Mouse (Mus musculus) CH12.LX (cell line): Measurements from ENCODE around the gene Pced1b.

Experiments used
- CHD2 ChIP-seq: IDR thresholded peaks from 2 replicates; pipeline ENCODE4 v1.6.1; 2011; ENCODE audit warnings: low read length, improper control_type of control experiment
- CTCF ChIP-seq, 2 experiments: IDR thresholded peaks in 1 of 2; conservative IDR thresholded peaks in 1 of 2; 2 replicates each; pipeline ENCODE4 v1.5.1; 2011 to 2012; ENCODE audit warnings: low read depth in 2 of 2, low read length in 2 of 2, improper control_type of control experiment in 1 of 2, inconsistent platforms in 1 of 2, mild to moderate bottlenecking in 1 of 2, moderate library complexity in 1 of 2
- ELF1 ChIP-seq: IDR thresholded peaks from 2 replicates; pipeline ENCODE4 v1.6.1; 2014; ENCODE audit warnings: low read depth, mild to moderate bottlenecking, inconsistent platforms, low read length, improper control_type of control experiment
- EP300 ChIP-seq: IDR thresholded peaks from 2 replicates; pipeline ENCODE4 v1.6.1; 2011; ENCODE audit warnings: low read length, improper control_type of control experiment
- MAX ChIP-seq: IDR thresholded peaks from 2 replicates; pipeline ENCODE4 v1.6.1; 2011; ENCODE audit warnings: low read length, improper control_type of control experiment
- MEF2A ChIP-seq: IDR thresholded peaks from 2 replicates; pipeline ENCODE4 v1.6.1; 2014; ENCODE audit warnings: low read depth, mild to moderate bottlenecking, inconsistent platforms, low read length, improper control_type of control experiment, borderline replicate concordance
- NELFE ChIP-seq: IDR thresholded peaks from 2 replicates; pipeline ENCODE4 v1.6.1; 2011; ENCODE audit warnings: low read depth, low read length, improper control_type of control experiment
- NRF1 ChIP-seq: IDR thresholded peaks from 2 replicates; pipeline ENCODE4 v1.6.1; 2014; ENCODE audit warnings: low read depth, mild to moderate bottlenecking, inconsistent platforms, low read length, improper control_type of control experiment, moderate library complexity
- POLR2A ChIP-seq: IDR thresholded peaks from 2 replicates; pipeline ENCODE4 v1.6.1; 2011; ENCODE audit warnings: low read depth, mild to moderate bottlenecking, improper control_type of control experiment, low read length
- POLR2AphosphoS2 ChIP-seq: IDR thresholded peaks from 2 replicates; pipeline ENCODE4 v1.6.1; 2011; ENCODE audit warnings: low read depth, low read length, improper control_type of control experiment
- RAD21 ChIP-seq: IDR thresholded peaks from 2 replicates; pipeline ENCODE4 v1.6.1; 2011; ENCODE audit warnings: low read depth, mild to moderate bottlenecking, low read length, improper control_type of control experiment, moderate library complexity
- ZC3H11A ChIP-seq: IDR thresholded peaks from 2 replicates; pipeline ENCODE4 v1.6.1; 2012; ENCODE audit warnings: low read depth, mild to moderate bottlenecking, inconsistent platforms, low read length, improper control_type of control experiment
- ZMIZ1 ChIP-seq: IDR thresholded peaks from 2 replicates; pipeline ENCODE4 v1.6.1; 2012; ENCODE audit warnings: low read depth, mild to moderate bottlenecking, inconsistent platforms, low read length, improper control_type of control experiment
- ZNF384 ChIP-seq: IDR thresholded peaks from 2 replicates; pipeline ENCODE4 v1.6.1; 2012; ENCODE audit warnings: low read depth, low read length, improper control_type of control experiment, inconsistent platforms

GRCm38 (mm10) chr15:97206506-97206905 lies 40.4 kb upstream of the Pced1b start:
- TF ChIP-seq MEF2A, result peak; percentile 33; the same call in 1 of the 2 replicates
- peak; percentile 84 for TF ChIP-seq POLR2A
- peak; percentile 37; the same call in 1 of the 2 replicates for TF ChIP-seq EP300
- peak; percentile 71 for TF ChIP-seq ZNF384
- TF ChIP-seq ZC3H11A, result no peak
- TF ChIP-seq CTCF (conservative IDR thresholded peaks at IDR 0.05 in 1 of 2, IDR thresholded peaks at IDR 0.05 in 1 of 2; ENCODE audit: low read depth in 2 of 2, low read length in 2 of 2), result peak; percentile 33 to 74; a peak in 3 of 4 replicates
- no peak for TF ChIP-seq POLR2AphosphoS2
- peak; percentile 87 for TF ChIP-seq CHD2
- TF ChIP-seq ZMIZ1, result peak; percentile 85
- TF ChIP-seq ELF1, result peak; percentile 79
- peak; percentile 96 for TF ChIP-seq MAX
- peak; percentile 43; the same call in 1 of the 2 replicates for TF ChIP-seq NRF1
- TF ChIP-seq NELFE, result peak; percentile 90
- TF ChIP-seq RAD21, result peak; percentile 31
